Mouse (Mus musculus): ENCODE measurements around the gene Tmem132c. TPM values are rescaled to one million over a fixed set of nuclear protein-coding genes. Genes with fewer than 3 reads are reported as not detected.

Tmem132c gene
- under 1 TPM; 0.18 to 0.22 TPM for total RNA-seq (2021)
- long read RNA-seq, experiment 1: 0 reads
- long read RNA-seq, experiment 2: 0 reads

- intact Hi-C loops (cut with DNase I): no loop called here
- DNase-seq: peak; percentile 39 to 60
Measured at GRCm38 (mm10) chr5:127241136-127241924, at the start of gene Tmem132c. Tmem132c (plus strand) TSS chr5:127241808.

DNA sequence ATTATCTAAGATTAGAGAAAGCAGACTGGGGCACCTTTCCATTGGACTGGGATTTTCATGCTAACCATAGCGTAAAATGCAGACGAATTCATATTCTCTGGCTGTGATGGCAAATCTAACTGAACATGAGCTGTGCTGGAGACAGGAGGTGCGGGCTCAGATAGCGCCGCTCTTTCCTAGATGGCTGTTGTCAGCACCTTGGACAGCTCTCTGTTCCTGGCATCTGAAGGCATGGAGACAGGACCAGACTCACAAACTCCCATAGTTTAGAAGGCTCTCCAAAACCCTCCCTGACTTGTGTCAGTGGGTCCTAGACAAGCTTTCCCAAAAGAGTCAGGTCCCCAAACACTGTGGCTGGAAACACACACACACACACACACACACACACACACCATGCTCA, 49.7 kb upstream of the Tmem132c start:
- DNase-seq: no peak
- intact Hi-C loops (cut with DNase I): no loop called here

DNA sequence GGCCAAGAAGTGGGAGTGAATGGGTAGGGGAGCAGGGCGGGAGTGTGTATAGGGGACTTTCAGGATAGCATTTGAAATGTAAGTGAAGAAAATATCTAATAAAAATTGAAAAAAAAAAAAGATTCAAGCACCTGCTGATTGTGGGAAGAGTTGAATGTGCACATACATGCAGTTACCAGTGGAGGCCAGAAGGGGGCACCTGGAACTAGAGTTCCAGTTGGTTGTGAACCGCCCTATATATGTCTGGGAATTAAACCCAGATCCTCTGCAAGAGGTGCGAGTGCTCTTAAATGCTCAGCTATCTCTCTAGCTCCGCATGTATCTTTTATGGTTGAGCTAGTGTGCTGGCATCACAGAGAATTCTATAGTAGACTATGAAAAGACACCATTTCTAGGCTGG, 42.8 kb upstream of the Tmem132c start:
- intact Hi-C loops (cut with DNase I): no loop called here
- DNase-seq: no peak

GRCm38 (mm10) chr5:127204881-127205280, 36.7 kb upstream of the Tmem132c start:
- DNase-seq: no peak
- intact Hi-C loops (cut with DNase I): no loop called here

DNA sequence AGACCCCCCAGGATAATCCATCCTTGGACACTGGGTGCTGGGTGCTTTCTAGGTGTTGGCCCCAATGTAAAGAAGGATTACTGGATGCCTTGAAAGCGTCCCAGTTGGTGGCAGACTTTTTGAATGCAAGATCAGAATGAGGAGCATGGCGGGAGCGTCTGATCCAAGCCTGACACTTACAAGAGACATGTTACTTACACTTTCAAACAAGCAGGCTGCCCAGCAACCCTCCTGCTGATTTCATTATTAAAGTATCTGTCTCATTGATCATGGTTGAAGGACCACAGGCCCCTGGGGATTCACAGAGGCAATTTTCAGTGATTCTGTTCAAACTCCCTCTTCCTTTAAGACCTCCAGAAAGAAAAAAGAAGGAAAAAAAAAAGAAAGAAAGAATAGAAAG, 25.2 kb upstream of the Tmem132c start:
- DNase-seq: no peak
- intact Hi-C loops (cut with DNase I): no loop called here

- no peak for DNase-seq
- intact Hi-C loops (cut with DNase I): no loop called here
Measured at GRCm38 (mm10) chr5:127217725-127218124, 23.9 kb upstream of the Tmem132c start.

DNA sequence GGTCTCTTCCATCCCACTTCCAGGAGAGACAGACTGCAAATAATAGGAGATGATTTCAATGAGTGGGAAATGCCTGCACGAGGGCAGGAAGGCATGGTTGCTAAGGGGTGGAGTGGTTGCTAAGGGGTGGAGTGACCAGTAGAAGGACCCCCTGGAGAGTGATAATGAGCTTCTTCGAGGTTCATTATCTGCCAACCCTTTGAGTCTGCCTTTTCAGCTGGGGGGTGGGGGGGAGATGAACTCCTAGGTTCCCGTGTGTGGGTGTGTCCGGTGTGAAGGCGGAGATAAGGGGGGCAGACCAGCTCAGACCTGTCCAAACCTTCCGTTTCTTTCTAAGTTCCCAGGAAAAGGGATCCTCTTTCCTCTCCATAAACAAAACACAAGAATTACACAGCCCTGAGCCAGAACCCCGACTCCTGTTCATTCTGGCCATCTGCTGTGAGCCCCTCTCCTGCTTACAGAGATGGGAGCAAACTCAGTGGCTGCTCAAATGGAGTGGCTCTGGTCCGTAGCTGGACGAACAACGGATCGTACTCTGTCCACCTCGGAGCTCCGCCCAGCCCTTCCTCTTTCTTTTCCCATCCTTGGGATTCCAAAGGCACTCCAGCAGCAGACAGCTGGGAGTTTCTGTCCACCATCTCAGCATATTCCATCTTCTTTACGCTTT, 13.5 kb upstream of the Tmem132c start:
- no peak for DNase-seq
- intact Hi-C loops (cut with DNase I): no loop called here

DNA sequence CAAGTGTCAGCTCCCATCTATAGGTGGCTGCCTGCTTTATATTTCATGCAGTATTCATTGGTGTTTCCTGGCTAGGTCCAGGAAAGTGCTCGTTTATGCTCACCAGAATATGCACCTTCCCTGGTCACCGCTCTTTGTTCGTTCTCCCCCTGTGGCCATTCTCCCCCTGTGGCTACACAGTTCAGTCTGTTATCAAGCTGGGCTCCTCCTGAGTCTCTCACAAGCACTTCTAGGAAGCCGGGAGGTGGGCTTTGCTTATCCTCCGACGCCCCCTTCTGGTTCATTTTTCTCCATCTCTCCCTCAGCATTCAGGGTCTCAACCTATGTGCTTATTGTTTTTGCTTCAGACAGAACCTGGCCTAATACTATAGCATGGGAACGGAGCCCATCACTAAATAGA, 6.9 kb upstream of the Tmem132c start:
- intact Hi-C loops (cut with DNase I): loop anchor here (5.0 kb wide), 2 partner anchors 108 to 243 kb away; no protein-coding TSS in a partner anchor
- DNase-seq: no peak

GRCm38 (mm10) chr5:127235203-127235602, 6.4 kb upstream of the Tmem132c start:
- peak; percentile 57 to 67 for DNase-seq
- intact Hi-C loops (cut with DNase I): loop anchor here (5.0 kb wide), 2 partner anchors 107 to 242 kb away; no protein-coding TSS in a partner anchor

- intact Hi-C loops (cut with DNase I): loop anchor here (5.0 kb wide), 2 partner anchors 103 to 238 kb away; no protein-coding TSS in a partner anchor
- no peak for DNase-seq
Measured at GRCm38 (mm10) chr5:127239706-127240105, 1.9 kb upstream of the Tmem132c start.

- intact Hi-C loops (cut with DNase I): no loop called here
- no peak for DNase-seq
Measured at GRCm38 (mm10) chr5:127240646-127241045, 962 bp upstream of the Tmem132c start.

GRCm38 (mm10) chr5:127241925-127242762, 536 bp downstream of the Tmem132c start:
- intact Hi-C loops (cut with DNase I): no loop called here
- DNase-seq: peak in 1 of 2 experiments; percentile 16

- DNase-seq: no peak
- intact Hi-C loops (cut with DNase I): no loop called here
Measured at GRCm38 (mm10) chr5:127242763-127243160, 1.2 kb downstream of the Tmem132c start.

DNA sequence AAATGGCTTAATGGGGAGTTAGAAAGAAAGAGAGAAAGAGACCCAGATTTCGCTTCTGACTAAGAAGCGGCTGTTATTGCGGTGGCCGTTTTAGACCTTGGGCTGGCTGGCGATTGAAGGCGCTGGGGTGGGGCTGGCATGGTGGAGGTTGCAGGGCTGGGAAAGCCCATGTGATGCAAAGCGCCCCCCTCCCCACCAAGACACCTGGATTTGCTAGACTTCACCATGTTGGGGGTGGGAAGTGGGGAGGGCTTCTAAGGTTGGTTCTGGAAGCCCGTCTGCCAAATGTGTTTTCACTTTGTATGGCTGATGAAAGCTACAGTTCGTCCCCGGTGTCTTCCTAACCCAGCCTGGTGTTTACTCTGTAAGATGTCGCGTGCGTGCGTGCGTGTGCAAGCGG, 1.6 kb downstream of the Tmem132c start:
- DNase-seq: no peak
- intact Hi-C loops (cut with DNase I): no loop called here

GRCm38 (mm10) chr5:127243611-127244010, 2.0 kb downstream of the Tmem132c start:
- intact Hi-C loops (cut with DNase I): no loop called here
- DNase-seq: no peak

- DNase-seq: no peak
Measured at GRCm38 (mm10) chr5:127253263-127253662, 11.7 kb downstream of the Tmem132c start.

DNA sequence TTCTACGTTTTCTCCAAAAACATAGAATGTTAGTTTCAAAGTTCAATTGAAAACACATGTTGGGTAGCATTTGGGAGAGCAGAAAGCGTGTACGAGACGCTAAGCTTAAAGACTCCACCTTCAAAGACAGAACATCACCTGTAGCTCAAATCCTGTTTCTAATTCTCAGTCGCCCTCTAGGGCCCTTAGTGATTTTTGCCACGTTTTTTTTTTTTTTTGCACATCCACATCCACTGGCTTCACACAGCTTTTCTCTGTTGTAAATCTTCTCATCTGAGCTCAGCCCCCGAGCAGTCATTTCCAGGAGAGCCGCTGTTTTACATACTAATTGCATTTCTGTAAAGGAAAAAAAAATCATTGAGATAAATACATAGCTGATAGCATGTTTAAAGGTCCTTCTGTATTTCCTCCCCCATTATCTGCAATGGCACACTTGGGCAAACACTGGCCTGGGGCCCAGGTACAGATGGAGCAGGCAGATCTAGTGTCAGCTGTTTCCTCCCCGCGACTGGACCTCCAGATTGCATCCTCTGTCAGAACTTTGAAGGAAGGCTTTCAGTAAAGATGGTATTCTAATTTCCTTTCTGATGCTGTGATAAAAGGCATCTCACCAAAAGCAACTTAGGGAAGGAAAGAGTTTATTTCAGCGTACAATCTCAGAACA, 15.5 kb downstream of the Tmem132c start:
- intact Hi-C loops (cut with DNase I): no loop called here
- DNase-seq: no peak

More at GRCm38 (mm10) chr5:127253263-127253662, 11.7 kb downstream of the Tmem132c start:
- intact Hi-C loops (cut with DNase I): no loop called here

- intact Hi-C loops (cut with DNase I): no loop called here
- DNase-seq: no peak
Measured at GRCm38 (mm10) chr5:127262136-127262535, 20.5 kb downstream of the Tmem132c start.

GRCm38 (mm10) chr5:127271145-127271544, 29.5 kb downstream of the Tmem132c start:
- DNase-seq: no peak
- intact Hi-C loops (cut with DNase I): no loop called here

GRCm38 (mm10) chr5:127279462-127279861, 37.9 kb downstream of the Tmem132c start:
- no peak for DNase-seq

More at GRCm38 (mm10) chr5:127279462-127279861, 37.9 kb downstream of the Tmem132c start:
- intact Hi-C loops (cut with DNase I): no loop called here

All from gastrocnemius, postnatal 36 days (tissue).